Mouse (Mus musculus) mouse embryonic stem cell (cell line): Measurements from ENCODE around the gene Gng12.
"Not testable (repeated sequence)": the region's sequence is repeated elsewhere in the genome, so short reads cannot be mapped to it uniquely, and the experiment has no call there.

ENCODE experiments used
- in situ Hi-C, 2 experiments: fragments of 300-500 bp; cut with MboI; formaldehyde crosslinking; loops; 1 replicate in 1 of 2; 3 replicates in 1 of 2; pipeline ENCODE4 v1.14.3; 2019 to 2020; ENCODE audit warnings: low sequenced_read_pairs in 2 of 2, low pct_unique_long_range_greater_than_20kb in 1 of 2, mixed read lengths in 1 of 2; ENCODE audit not compliant: unreplicated experiment in 1 of 2

The Gng12 gene

GRCm38 (mm10) chr6:66896119-66896920 is at the start of gene Gng12:
Gng12 (plus strand) TSS chr6:66896397.
- in situ Hi-C loops: no loop called here

- in situ Hi-C loops: loop anchor here in 1 of 2 experiments (10.0 kb wide), 1 partner anchor 306 kb away; no protein-coding TSS in a partner anchor
These were observed 47.3 kb upstream of the Gng12 start for GRCm38 (mm10) chr6:66848936-66849335.

- in situ Hi-C loops: no loop called here
These were observed 40.0 kb upstream of the Gng12 start for GRCm38 (mm10) chr6:66856236-66856635.

- in situ Hi-C loops: no loop called here
These were observed 37.8 kb upstream of the Gng12 start for GRCm38 (mm10) chr6:66858356-66858755.

GRCm38 (mm10) chr6:66859391-66859790 is 36.8 kb upstream of the Gng12 start:
- in situ Hi-C loops: no loop called here

- in situ Hi-C loops: no loop called here
These were observed 31.7 kb upstream of the Gng12 start for GRCm38 (mm10) chr6:66864463-66864862.

- in situ Hi-C loops: no loop called here
These were observed 29.9 kb upstream of the Gng12 start for GRCm38 (mm10) chr6:66866295-66866694.

- in situ Hi-C loops: not testable (repeated sequence)
These were observed 19.1 kb upstream of the Gng12 start for GRCm38 (mm10) chr6:66877048-66877447.

- in situ Hi-C loops: no loop called here
These were observed 5.6 kb upstream of the Gng12 start for GRCm38 (mm10) chr6:66890349-66891158.

GRCm38 (mm10) chr6:66893950-66894349 is 2.2 kb upstream of the Gng12 start:
- in situ Hi-C loops: no loop called here

- in situ Hi-C loops: no loop called here
These were observed 1.2 kb upstream of the Gng12 start for GRCm38 (mm10) chr6:66894999-66895398.

GRCm38 (mm10) chr6:66896921-66897645 is 886 bp downstream of the Gng12 start:
- in situ Hi-C loops: no loop called here

- in situ Hi-C loops: no loop called here
These were observed 1.8 kb downstream of the Gng12 start for GRCm38 (mm10) chr6:66897994-66898393.

GRCm38 (mm10) chr6:66901926-66902325 is 5.7 kb downstream of the Gng12 start:
- in situ Hi-C loops: no loop called here

GRCm38 (mm10) chr6:66903206-66903605 is 7.0 kb downstream of the Gng12 start:
- in situ Hi-C loops: no loop called here

GRCm38 (mm10) chr6:66903720-66904119 is 7.5 kb downstream of the Gng12 start:
- in situ Hi-C loops: no loop called here

GRCm38 (mm10) chr6:66906244-66906643 is 10.0 kb downstream of the Gng12 start:
- in situ Hi-C loops: no loop called here

GRCm38 (mm10) chr6:66908327-66908973 is 12.3 kb downstream of the Gng12 start:
- in situ Hi-C loops: no loop called here
